Mouse (Mus musculus): ENCODE measurements around the gene Plekha7.

DNA sequence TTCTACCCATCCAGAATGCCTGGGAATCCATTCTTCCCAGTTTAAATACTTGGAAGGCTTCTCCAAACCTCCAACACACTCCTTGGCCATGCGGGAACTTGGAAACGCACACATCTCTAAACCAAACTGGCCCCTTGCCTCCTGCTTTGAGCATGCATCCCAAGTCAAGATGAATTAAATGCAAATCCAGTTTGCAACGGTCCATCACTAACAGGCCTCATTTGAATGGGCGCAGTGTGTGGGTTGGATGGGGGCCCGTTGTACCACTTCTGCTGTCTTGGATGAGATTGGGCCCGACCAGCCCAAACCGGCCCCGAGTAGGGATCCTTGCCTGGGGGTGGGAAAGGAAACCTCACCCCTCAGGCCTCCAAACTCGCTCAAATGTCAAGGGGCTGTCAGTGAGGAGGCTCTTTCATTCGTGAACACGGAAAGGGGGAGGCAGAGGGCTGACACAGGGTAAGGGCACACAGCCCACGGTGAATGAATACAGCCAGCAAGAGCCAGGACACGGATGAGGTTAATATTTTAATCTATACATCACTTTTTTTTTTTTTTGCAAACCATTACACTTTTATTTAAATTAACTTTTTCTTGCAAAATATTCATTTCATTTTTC, 185.1 kb downstream of the Plekha7 start:
- TF ChIP-seq CTCF (IDR thresholded peaks at IDR 0.05) (no peak), EP300 (IDR thresholded peaks at IDR 0.05) (no peak)
